In genomic region chr8:82900958-82901357, GRCm38 (mm10) we compare ENCODE assay signal across 24 mouse cellular contexts. TPM values are rescaled to one million over a fixed set of nuclear protein-coding genes. Genes with fewer than 3 reads are reported as not detected.
A peak's percentile ranks its signal among the peaks of the same experiment; 100 is the strongest.
DNase-seq lines count a peak whose midpoint lies in the region; ATAC-seq and TF ChIP-seq lines count a peak whose summit lies in the region.
"Had no signal": no experiment of that assay in that cellular context is flagged by ENCODE, and none has a peak within 500 bp of the region (broad histone marks: within the 10 kb centered on the region; RNA-seq: fewer than 3 reads in every experiment).

No protein-coding gene starts in this region.

- no peak overlapping the region for H3K4me2 ChIP-seq in forebrain, embryonic 13.5 days
- no peak overlapping the region for H3K4me2 ChIP-seq in heart, embryonic 12.5 days
- no peak overlapping the region for H3K4me2 ChIP-seq in midbrain, embryonic 11.5 days
- no peak overlapping the region for H3K4me2 ChIP-seq in midbrain, embryonic 16.5 days (ENCODE audit: low read length)
- H3K4me2 ChIP-seq: embryonic facial prominence, embryonic 12.5 days; embryonic facial prominence, embryonic 15.5 days; heart, embryonic 11.5 days; heart, embryonic 15.5 days; hindbrain, embryonic 14.5 days had no signal

- H3K9ac ChIP-seq in forebrain, embryonic 13.5 days = no peak overlapping the region
- no peak overlapping the region for H3K9ac ChIP-seq in heart, embryonic 12.5 days
- H3K9ac ChIP-seq in midbrain, embryonic 11.5 days (ENCODE audit: low read length) = no peak overlapping the region
- H3K9ac ChIP-seq in midbrain, embryonic 16.5 days (ENCODE audit: low read depth, low read length) = no peak overlapping the region
- H3K9ac ChIP-seq: embryonic facial prominence, embryonic 12.5 days; embryonic facial prominence, embryonic 15.5 days; heart, embryonic 15.5 days; hindbrain, embryonic 14.5 days had no signal

- 83% methylated on average over 4 of the region's 4 CpGs for WGBS in forebrain, embryonic 13.5 days
- 88% methylated on average over 4 of the region's 4 CpGs for WGBS in forebrain, embryonic 10.5 days
- WGBS in heart, embryonic 12.5 days = 74% methylated on average over 4 of the region's 4 CpGs
- 83% methylated on average over 4 of the region's 4 CpGs for WGBS in midbrain, embryonic 11.5 days
- WGBS in midbrain, embryonic 16.5 days = 81% methylated on average over 4 of the region's 4 CpGs
- WGBS in olfactory bulb, adult 2 months = 57% methylated on average over 4 of the region's 4 CpGs

- no peak for TF ChIP-seq CTCF in olfactory bulb, adult 2 months (IDR thresholded peaks at IDR 0.05; ENCODE audit: insufficient read depth, low read depth, low read length)

- no peaks in the 10 kb centered on the region for H3K9me3 ChIP-seq in forebrain, embryonic 13.5 days (replicated peaks)
- no peaks in the 10 kb centered on the region for H3K9me3 ChIP-seq in forebrain, embryonic 10.5 days
- H3K9me3 ChIP-seq in heart, embryonic 12.5 days (replicated peaks) = no peaks in the 10 kb centered on the region
- H3K9me3 ChIP-seq in midbrain, embryonic 11.5 days (ENCODE audit: control insufficient read depth, low read length) = no peaks in the 10 kb centered on the region
- H3K9me3 ChIP-seq in midbrain, embryonic 16.5 days (replicated peaks; ENCODE audit: control insufficient read depth, low read length, poor library complexity, severe bottlenecking) = no peaks in the 10 kb centered on the region
- H3K9me3 ChIP-seq: embryonic facial prominence, embryonic 12.5 days; embryonic facial prominence, embryonic 15.5 days; heart, embryonic 15.5 days had no signal

- H3K36me3 ChIP-seq in forebrain, embryonic 13.5 days (ENCODE audit: poor library complexity, severe bottlenecking) = no peaks in the 10 kb centered on the region
- no peaks in the 10 kb centered on the region for H3K36me3 ChIP-seq in forebrain, embryonic 10.5 days (replicated peaks)
- no peaks in the 10 kb centered on the region for H3K36me3 ChIP-seq in heart, embryonic 12.5 days
- no peaks in the 10 kb centered on the region for H3K36me3 ChIP-seq in midbrain, embryonic 11.5 days (ENCODE audit: control insufficient read depth, insufficient read depth, low read length)
- no peaks in the 10 kb centered on the region for H3K36me3 ChIP-seq in midbrain, embryonic 16.5 days (ENCODE audit: control insufficient read depth, insufficient read depth, low read length)
- H3K36me3 ChIP-seq: embryonic facial prominence, embryonic 12.5 days; embryonic facial prominence, embryonic 15.5 days; heart, embryonic 15.5 days had no signal

- no peak overlapping the region for H3K27ac ChIP-seq in forebrain, embryonic 13.5 days
- no peak overlapping the region for H3K27ac ChIP-seq in forebrain, embryonic 10.5 days
- H3K27ac ChIP-seq in heart, embryonic 12.5 days (ENCODE audit: poor library complexity, severe bottlenecking) = no peak overlapping the region
- H3K27ac ChIP-seq in midbrain, embryonic 11.5 days (ENCODE audit: low read depth, low read length) = no peak overlapping the region
- H3K27ac ChIP-seq in midbrain, embryonic 16.5 days (ENCODE audit: low read length) = no peak overlapping the region
- H3K27ac ChIP-seq in olfactory bulb, adult 2 months (ENCODE audit: insufficient read depth, low read depth, low read length) = peak overlapping the region; percentile 23; the same call in 1 of the 2 replicates
- H3K27ac ChIP-seq: embryonic facial prominence, embryonic 12.5 days; embryonic facial prominence, embryonic 15.5 days; heart, embryonic 15.5 days; hindbrain, embryonic 14.5 days had no signal

- H3K4me1 ChIP-seq in forebrain, embryonic 13.5 days = no peaks in the 10 kb centered on the region
- peaks cover 22% of the 10 kb centered on the region for H3K4me1 ChIP-seq in forebrain, embryonic 10.5 days
- H3K4me1 ChIP-seq in heart, embryonic 12.5 days (replicated peaks) = peaks cover 33% of the 10 kb centered on the region
- H3K4me1 ChIP-seq in midbrain, embryonic 11.5 days (ENCODE audit: control insufficient read depth, insufficient read depth, low read length) = peaks cover 3% of the 10 kb centered on the region; the same call in 1 of the 2 replicates
- H3K4me1 ChIP-seq in midbrain, embryonic 16.5 days (ENCODE audit: control insufficient read depth, insufficient read depth, low read length) = no peaks in the 10 kb centered on the region
- H3K4me1 ChIP-seq in olfactory bulb, adult 2 months (ENCODE audit: control insufficient read depth, insufficient read depth, low read length) = no peaks in the 10 kb centered on the region
- H3K4me1 ChIP-seq: embryonic facial prominence, embryonic 12.5 days; embryonic facial prominence, embryonic 15.5 days had no signal

- no peak for DNase-seq in forebrain, embryonic 10.5 days (ENCODE audit: extremely low spot score, low spot score)
- peak; percentile 66 for DNase-seq in heart, adult 11 months
- peak; percentile 39 for DNase-seq in midbrain, embryonic 11.5 days (ENCODE audit: low spot score, missing footprints)
- DNase-seq: adrenal gland, adult 2 months; adrenal gland, postnatal 14 days; B cell, adult 2 months; cerebellum, adult 11 months; cerebellum, adult 2 months; cerebellum, adult 9-11 months; cerebellum, postnatal 25 days; gastrocnemius, postnatal 36 days; heart, postnatal 10 days; heart, postnatal 36 days had no signal

- TF ChIP-seq POLR2A in olfactory bulb, adult 2 months (IDR thresholded peaks at IDR 0.05; ENCODE audit: insufficient read depth, low read depth, low read length) = no peak

- no peak overlapping the region for H3K4me3 ChIP-seq in forebrain, embryonic 13.5 days
- H3K4me3 ChIP-seq in forebrain, embryonic 10.5 days = no peak overlapping the region
- H3K4me3 ChIP-seq in heart, embryonic 12.5 days = no peak overlapping the region
- no peak overlapping the region for H3K4me3 ChIP-seq in midbrain, embryonic 11.5 days (ENCODE audit: low read depth, low read length)
- H3K4me3 ChIP-seq in midbrain, embryonic 16.5 days (ENCODE audit: low read depth, low read length) = no peak overlapping the region
- H3K4me3 ChIP-seq in olfactory bulb, adult 2 months (ENCODE audit: insufficient read depth, low read depth, low read length) = no peak overlapping the region
- H3K4me3 ChIP-seq: embryonic facial prominence, embryonic 12.5 days; embryonic facial prominence, embryonic 15.5 days; heart, embryonic 15.5 days had no signal

- H3K27me3 ChIP-seq in forebrain, embryonic 13.5 days = no peaks in the 10 kb centered on the region
- H3K27me3 ChIP-seq in forebrain, embryonic 10.5 days (ENCODE audit: poor library complexity, severe bottlenecking) = no peaks in the 10 kb centered on the region
- H3K27me3 ChIP-seq in heart, embryonic 12.5 days (replicated peaks) = no peaks in the 10 kb centered on the region
- H3K27me3 ChIP-seq in midbrain, embryonic 11.5 days (ENCODE audit: control insufficient read depth, insufficient read depth, low read length) = no peaks in the 10 kb centered on the region
- H3K27me3 ChIP-seq in midbrain, embryonic 16.5 days (ENCODE audit: control insufficient read depth, insufficient read depth, low read depth, low read length) = no peaks in the 10 kb centered on the region
- H3K27me3 ChIP-seq: embryonic facial prominence, embryonic 12.5 days; embryonic facial prominence, embryonic 15.5 days; heart, embryonic 15.5 days had no signal

- ATAC-seq in forebrain, embryonic 13.5 days = peak; percentile 13; the same call in 1 of the 2 replicates
- no peak for ATAC-seq in heart, embryonic 12.5 days (ENCODE audit: insufficient number of reproducible peaks, low FRiP score)
- no peak for ATAC-seq in midbrain, embryonic 11.5 days (ENCODE audit: low FRiP score)
- ATAC-seq in midbrain, embryonic 16.5 days = no peak
- ATAC-seq: forebrain, embryonic 16.5 days; intestine, postnatal 0 days had no signal

RNA-seq across cellular contexts. Expression of gene Rnf150, which starts 37.8 kb away (rescaled TPM):
- 1.5 and 1.7 TPM in 2 replicates for polyA plus RNA-seq in forebrain, embryonic 13.5 days (2015; fragmentation: Nextera tagmentation; extraction: Ambion mirVana)
- polyA plus RNA-seq in forebrain, embryonic 10.5 days (2016; fragmentation: Nextera tagmentation; extraction: Ambion mirVana) = 1.3 and 1.6 TPM in 2 replicates
- 0.75 and 0.92 TPM in 2 replicates for polyA plus RNA-seq in heart, embryonic 12.5 days (2016; fragmentation: Nextera tagmentation; extraction: Ambion mirVana)
- 1.2 and 1.5 TPM in 2 replicates for polyA plus RNA-seq in midbrain, embryonic 11.5 days (2014; fragmentation: Nextera tagmentation; extraction: Ambion mirVana)
- polyA plus RNA-seq in midbrain, embryonic 16.5 days (2015; fragmentation: Nextera tagmentation; extraction: Ambion mirVana) = 2.1 and 2.3 TPM in 2 replicates
- polyA plus RNA-seq in olfactory bulb, adult 2 months (2012; ENCODE audit: insufficient read depth, insufficient read length, low replicate concordance, missing spikeins) = not detected in 2 replicates
